Mouse (Mus musculus) forebrain, embryonic 13.5 days (tissue): ENCODE data around the gene Lrrc25. TPM values are rescaled to one million over a fixed set of nuclear protein-coding genes. Genes with fewer than 3 reads are reported as not detected.

ENCODE experiments used
- ATAC-seq: fragments of 200-750 bp; cut with Nextera tagmentation; 2 replicates; pipeline ENCODE4 v1.8.0; 2017
- H3K27ac ChIP-seq: fragments of 300-500 bp; sonication (generic); 2 replicates; pipeline ENCODE4 v1.5.1; 2015; ENCODE audit warnings: inconsistent platforms, mild to moderate bottlenecking, moderate library complexity
- H3K27me3 ChIP-seq: fragments of 300-500 bp; sonication (generic); 2 replicates; pipeline ENCODE4 v1.6.1; 2015; ENCODE audit warnings: mild to moderate bottlenecking, inconsistent platforms
- H3K36me3 ChIP-seq: fragments of 300-500 bp; sonication (generic); 2 replicates; pipeline ENCODE4 v1.6.1; 2015; ENCODE audit warnings: mild to moderate bottlenecking, inconsistent platforms; ENCODE audit not compliant: poor library complexity, severe bottlenecking
- H3K4me1 ChIP-seq: fragments of 300-500 bp; sonication (generic); 2 replicates; pipeline ENCODE4 v1.6.1; 2015; ENCODE audit warnings: inconsistent platforms
- H3K4me2 ChIP-seq: fragments of 300-500 bp; sonication (generic); 2 replicates; pipeline ENCODE4 v1.6.1; 2015; ENCODE audit warnings: inconsistent platforms, mild to moderate bottlenecking, moderate library complexity
- H3K4me3 ChIP-seq: fragments of 300-500 bp; sonication (generic); 2 replicates; pipeline ENCODE4 v1.5.1; 2015; ENCODE audit warnings: mild to moderate bottlenecking, inconsistent platforms
- H3K9ac ChIP-seq: fragments of 300-500 bp; sonication (generic); 2 replicates; pipeline ENCODE4 v1.6.1; 2015; ENCODE audit warnings: mild to moderate bottlenecking, inconsistent platforms
- H3K9me3 ChIP-seq: fragments of 300-500 bp; sonication (generic); replicated peaks from 2 replicates; pipeline ENCODE4 v1.6.1; 2016; ENCODE audit warnings: inconsistent platforms
- WGBS: fragments of 180-500 bp; shearing (Covaris S2); methylation state at CpG from one replicate; pipeline ENCODE4 v1.1.7; 2015; 5-methylcytosine and 5-hydroxymethylcytosine counted together
- polyA plus RNA-seq: library from polyadenylated mRNA; unstranded; fragments of >200 nt; fragmentation: Nextera tagmentation; extraction: Ambion mirVana; gene quantifications from 2 replicates; pipeline ENCODE4 v1.2.1, GENCODE M21; 2015

Lrrc25 gene
- polyA plus RNA-seq, 1 experiment from 2014 or later = 0.65 TPM

DNA sequence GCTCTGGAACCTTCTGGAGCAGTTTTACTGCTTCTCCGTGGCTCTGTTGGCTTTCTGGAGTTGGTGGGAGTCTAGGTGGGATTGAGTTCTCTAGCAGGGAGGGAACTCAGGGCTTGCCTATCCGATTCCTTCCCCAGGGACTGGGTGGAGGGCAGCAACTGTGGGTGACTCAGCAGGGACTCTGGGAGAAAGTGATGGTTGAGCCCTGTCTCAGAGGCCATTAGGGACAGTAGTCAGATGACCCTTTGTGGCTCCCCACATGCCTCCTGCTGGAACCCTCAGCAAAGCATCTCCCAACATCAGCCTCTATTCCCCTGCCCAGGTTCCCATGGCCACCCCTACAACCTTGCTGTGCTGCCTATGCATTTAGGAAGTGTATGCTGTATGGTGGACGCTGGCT is 27.1 kb downstream of the Lrrc25 start:
- peaks cover 11% of the 10 kb centered on the region for H3K4me1 ChIP-seq
- H3K27ac ChIP-seq = no peak overlapping the region
- H3K36me3 ChIP-seq = no peaks in the 10 kb centered on the region
- H3K4me3 ChIP-seq = no peak overlapping the region
- no peak for ATAC-seq
- H3K9ac ChIP-seq = no peak overlapping the region
- 72% methylated on average over 3 of the region's 3 CpGs for WGBS
- no peak overlapping the region for H3K4me2 ChIP-seq
- H3K9me3 ChIP-seq = no peaks in the 10 kb centered on the region
- no peaks in the 10 kb centered on the region for H3K27me3 ChIP-seq

DNA sequence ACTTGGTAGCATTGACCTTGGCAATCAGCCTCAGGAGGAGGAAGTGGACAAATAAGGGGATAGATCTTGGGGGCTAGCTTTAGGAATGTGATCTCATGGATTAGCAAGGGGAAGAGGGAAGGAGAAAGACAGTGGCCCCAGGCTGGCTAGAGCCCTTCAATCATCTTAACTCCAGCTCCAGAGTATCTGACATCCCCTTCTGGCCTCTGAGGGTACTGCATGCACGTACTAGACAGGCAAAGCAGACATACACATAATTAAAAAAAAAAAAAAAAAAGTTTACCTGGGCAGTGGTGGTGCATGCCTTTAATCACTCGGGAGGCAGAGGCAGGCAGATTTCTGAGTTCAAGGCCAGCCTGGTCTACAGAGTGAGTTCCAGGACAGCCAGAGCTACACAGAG is 28.1 kb downstream of the Lrrc25 start:
- no peak overlapping the region for H3K9ac ChIP-seq

DNA sequence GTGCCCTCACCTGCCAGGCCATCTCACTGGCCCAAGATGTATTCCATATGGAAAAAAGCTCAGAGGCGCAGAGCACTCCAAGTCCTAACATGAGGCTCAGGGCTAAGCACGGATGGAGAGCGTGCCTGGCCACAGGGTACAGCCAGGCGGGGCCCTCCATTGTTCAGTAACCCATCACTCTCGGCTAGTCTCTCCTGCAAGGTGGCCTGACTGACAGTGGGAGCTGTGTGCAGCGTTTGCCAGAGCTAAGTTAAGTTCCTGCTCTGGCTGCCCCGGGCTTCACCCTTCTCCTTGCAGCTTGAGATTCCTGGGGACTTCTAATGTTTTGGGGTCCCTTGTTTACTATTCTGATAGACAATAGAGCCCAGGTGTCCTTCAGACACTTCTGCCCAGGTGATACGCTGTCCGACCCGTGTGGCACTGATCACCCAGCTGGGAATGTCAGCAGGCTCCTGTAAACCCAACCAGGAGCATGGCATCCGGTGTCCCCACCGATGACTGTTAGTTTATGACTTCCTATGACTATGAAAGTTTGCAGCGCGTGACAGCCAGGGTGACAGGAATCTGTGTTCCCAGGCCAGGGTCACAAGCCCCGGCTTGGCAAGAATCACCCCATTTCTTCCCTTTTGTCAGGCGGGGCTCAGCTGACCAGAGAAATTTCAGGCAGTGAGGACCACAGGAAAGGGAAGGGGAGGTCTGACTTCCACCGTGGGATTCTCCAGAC is 29.7 kb downstream of the Lrrc25 start:
- H3K36me3 ChIP-seq = peaks cover 18% of the 10 kb centered on the region
- H3K9ac ChIP-seq = no peak overlapping the region
- no peak overlapping the region for H3K27ac ChIP-seq
- H3K9me3 ChIP-seq = no peaks in the 10 kb centered on the region
- no peak overlapping the region for H3K4me2 ChIP-seq
- H3K4me1 ChIP-seq = peaks cover 35% of the 10 kb centered on the region
- ATAC-seq = no peak
- 67% methylated on average over 17 of the region's 17 CpGs for WGBS
- H3K27me3 ChIP-seq = no peaks in the 10 kb centered on the region
- H3K4me3 ChIP-seq = no peak overlapping the region

More for the DNA sequence above, 28.1 kb downstream of the Lrrc25 start:
- 86% methylated on average over 2 of the region's 2 CpGs for WGBS
- Histone ChIP-seq H3K36me3 (peaks cover 3% of the 10 kb centered on the region; the same call in 1 of the 2 replicates), H3K27me3 (no peaks in the 10 kb centered on the region), H3K9me3 (no peaks in the 10 kb centered on the region), H3K4me3 (no peak overlapping the region), H3K27ac (no peak overlapping the region), H3K4me2 (no peak overlapping the region), H3K4me1 (peaks cover 21% of the 10 kb centered on the region)
- ATAC-seq = no peak

DNA sequence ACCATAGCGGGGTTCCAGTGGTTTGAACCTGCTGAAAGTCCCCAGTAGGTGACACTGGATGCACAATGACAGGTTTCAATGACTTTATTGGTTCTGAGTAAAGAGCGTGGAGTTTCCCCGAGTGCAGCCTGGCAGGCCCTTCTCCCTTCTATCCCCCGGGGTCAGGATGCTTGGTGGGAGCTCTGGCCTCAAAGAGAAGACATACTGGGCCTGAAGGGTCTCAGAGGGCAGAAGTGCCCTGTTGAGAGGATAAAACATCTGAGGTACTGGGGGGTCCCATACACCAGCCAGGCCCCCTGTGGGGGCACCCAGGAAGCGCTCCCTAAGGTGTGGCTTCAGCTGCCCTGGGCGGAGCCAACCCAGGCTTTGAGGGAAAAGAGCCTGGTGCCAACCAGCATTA is 30.4 kb downstream of the Lrrc25 start:
- Histone ChIP-seq H3K9ac (no peak overlapping the region), H3K4me2 (no peak overlapping the region), H3K36me3 (peaks cover 25% of the 10 kb centered on the region), H3K27ac (no peak overlapping the region), H3K4me1 (peaks cover 35% of the 10 kb centered on the region), H3K27me3 (no peaks in the 10 kb centered on the region), H3K9me3 (no peaks in the 10 kb centered on the region), H3K4me3 (no peak overlapping the region)
- ATAC-seq = no peak
- 76% methylated on average over 6 of the region's 6 CpGs for WGBS

DNA sequence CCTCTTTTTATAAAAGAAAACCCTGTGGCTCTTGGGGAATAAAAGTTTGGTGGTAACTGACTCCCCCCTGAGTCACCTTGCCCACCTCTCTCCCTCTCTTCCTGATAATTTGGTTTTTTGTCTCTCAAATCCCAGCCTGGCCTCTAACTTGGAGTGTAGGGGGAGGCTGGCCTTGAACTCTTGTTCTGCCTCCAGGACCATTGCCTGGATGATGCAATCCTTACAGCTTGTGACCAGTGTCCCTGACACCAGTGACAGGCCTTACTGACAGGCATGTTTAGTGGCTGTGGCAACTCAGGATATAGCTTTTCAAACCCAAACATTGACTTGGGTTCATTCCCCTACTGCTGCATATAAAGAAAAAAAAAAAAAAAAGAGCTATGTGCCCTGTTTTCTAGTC is 30.8 kb downstream of the Lrrc25 start:
- Histone ChIP-seq H3K9me3 (no peaks in the 10 kb centered on the region), H3K4me1 (peaks cover 35% of the 10 kb centered on the region), H3K27me3 (no peaks in the 10 kb centered on the region), H3K36me3 (peaks cover 28% of the 10 kb centered on the region), H3K27ac (no peak overlapping the region), H3K4me3 (no peak overlapping the region), H3K9ac (no peak overlapping the region), H3K4me2 (no peak overlapping the region)
- ATAC-seq = no peak

DNA sequence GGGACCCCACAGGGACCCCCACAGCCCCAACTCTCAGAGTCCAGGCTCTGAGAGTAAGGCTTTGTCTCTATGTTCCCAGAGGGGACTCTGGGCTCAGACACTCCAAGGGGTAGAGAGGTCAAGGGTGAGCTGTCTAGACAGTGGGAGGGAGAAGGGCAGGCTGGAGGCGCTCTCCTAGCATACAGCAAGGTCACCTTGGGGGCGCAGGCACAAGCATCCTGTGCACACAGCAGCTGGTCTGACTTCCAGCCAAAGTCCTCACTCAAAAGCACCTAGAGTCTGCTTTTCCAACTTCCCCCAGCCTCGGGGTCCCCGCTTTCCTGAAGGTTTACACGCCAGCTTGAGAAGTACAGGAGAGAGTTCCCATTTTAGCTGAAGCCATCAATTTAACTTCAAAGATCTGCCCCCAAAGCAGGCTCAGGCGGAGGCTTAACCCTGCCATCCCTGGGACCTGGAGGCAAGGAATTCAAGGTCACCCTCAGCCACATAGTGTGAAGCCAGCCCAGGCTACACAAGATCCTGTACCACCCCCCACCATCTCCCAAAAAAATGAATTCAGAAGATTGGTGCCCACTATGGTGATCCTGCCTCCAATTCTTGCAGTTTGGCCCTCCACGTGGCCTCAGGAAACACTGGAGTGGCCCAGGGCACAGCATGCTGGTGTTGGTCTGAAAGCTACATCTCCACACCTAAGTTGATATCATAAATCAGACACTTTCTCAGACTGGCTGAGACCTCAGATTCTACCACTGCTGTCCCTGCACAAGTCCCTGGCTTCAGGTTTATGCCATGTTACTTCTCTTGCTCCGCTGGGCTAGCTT is 31.6 kb downstream of the Lrrc25 start:
- no peak for ATAC-seq

DNA sequence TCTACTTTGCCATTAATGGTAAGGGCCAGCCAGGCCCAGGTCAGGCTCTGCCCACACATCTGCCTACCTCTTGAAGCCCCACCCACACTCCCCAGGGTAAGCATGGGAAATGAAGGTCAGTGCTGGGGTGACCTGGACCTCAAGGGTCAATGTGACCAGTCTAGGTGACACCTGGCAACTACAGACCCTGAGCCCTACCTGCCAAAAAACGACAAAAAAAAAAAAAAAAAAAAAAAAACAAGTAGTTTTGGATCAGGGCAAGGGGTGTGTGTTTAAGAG is 32.1 kb downstream of the Lrrc25 start:
- no peak overlapping the region for H3K4me2 ChIP-seq
- no peaks in the 10 kb centered on the region for H3K27me3 ChIP-seq
- H3K9me3 ChIP-seq = no peaks in the 10 kb centered on the region
- peaks cover 35% of the 10 kb centered on the region for H3K4me1 ChIP-seq
- ATAC-seq = no peak
- WGBS = 33% methylated on average over 1 of the region's 1 CpGs
- peaks cover 38% of the 10 kb centered on the region for H3K36me3 ChIP-seq
- no peak overlapping the region for H3K4me3 ChIP-seq
- H3K9ac ChIP-seq = no peak overlapping the region
- H3K27ac ChIP-seq = no peak overlapping the region

More for the DNA sequence above, 31.6 kb downstream of the Lrrc25 start:
- Histone ChIP-seq H3K27me3 (no peaks in the 10 kb centered on the region), H3K36me3 (peaks cover 36% of the 10 kb centered on the region), H3K4me2 (no peak overlapping the region), H3K4me3 (no peak overlapping the region), H3K27ac (no peak overlapping the region), H3K9ac (no peak overlapping the region; the same call in 1 of the 2 replicates), H3K4me1 (peaks cover 35% of the 10 kb centered on the region), H3K9me3 (no peaks in the 10 kb centered on the region)
- WGBS = 71% methylated on average over 8 of the region's 8 CpGs

DNA sequence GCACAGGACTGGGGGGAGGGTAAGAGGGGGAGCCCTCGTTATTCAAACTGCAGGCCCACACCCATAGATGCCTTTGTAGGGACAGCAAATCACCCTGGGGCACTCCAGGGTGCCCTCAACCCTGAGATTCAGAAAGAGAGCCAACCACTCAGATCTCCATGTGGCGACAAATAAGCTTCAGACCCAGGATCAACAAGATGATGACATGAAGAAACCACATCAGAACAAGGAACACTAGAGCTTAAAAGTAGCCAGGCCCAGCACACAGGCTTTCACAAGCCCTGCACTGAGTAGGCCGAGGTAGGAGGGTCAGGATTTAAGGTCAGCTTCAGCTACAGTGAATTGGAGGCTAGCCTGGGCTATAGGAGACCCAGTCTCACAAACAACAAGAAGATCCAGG is 33.0 kb downstream of the Lrrc25 start:
- H3K36me3 ChIP-seq = peaks cover 41% of the 10 kb centered on the region
- no peaks in the 10 kb centered on the region for H3K9me3 ChIP-seq
- H3K9ac ChIP-seq = no peak overlapping the region
- no peak overlapping the region for H3K4me2 ChIP-seq
- peak overlapping the region; percentile 68 for H3K27ac ChIP-seq
- H3K4me3 ChIP-seq = no peak overlapping the region
- 53% methylated on average over 3 of the region's 3 CpGs for WGBS
- peaks cover 35% of the 10 kb centered on the region for H3K4me1 ChIP-seq
- H3K27me3 ChIP-seq = no peaks in the 10 kb centered on the region
- ATAC-seq = 0 out of 2 replicates have a peak, but pooled peaks have one; percentile 11

DNA sequence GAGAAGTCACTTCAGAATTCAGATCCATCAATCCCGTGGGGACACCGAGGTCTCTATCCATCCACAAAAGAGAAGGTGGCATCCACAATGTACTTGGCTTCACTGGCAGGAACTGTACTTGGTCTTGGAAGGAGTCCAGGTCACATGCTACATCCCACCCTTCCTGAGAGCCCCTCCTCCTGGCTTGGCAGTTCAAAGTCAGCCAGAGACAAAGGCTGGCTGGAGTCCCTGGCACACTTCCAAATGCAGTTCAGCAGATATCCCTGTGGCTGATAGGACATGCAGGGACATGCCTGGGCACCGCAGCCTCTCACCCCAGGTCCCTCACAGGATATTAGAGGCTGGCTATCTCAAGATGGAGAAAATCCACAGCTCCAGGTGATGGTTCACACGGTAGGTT is 33.4 kb downstream of the Lrrc25 start:
- H3K9me3 ChIP-seq = no peaks in the 10 kb centered on the region
- H3K9ac ChIP-seq = no peak overlapping the region
- no peaks in the 10 kb centered on the region for H3K27me3 ChIP-seq
- peak; percentile 60 for ATAC-seq
- peaks cover 41% of the 10 kb centered on the region for H3K36me3 ChIP-seq
- no peak overlapping the region for H3K4me3 ChIP-seq
- WGBS = 51% methylated on average over 4 of the region's 4 CpGs
- H3K4me1 ChIP-seq = peaks cover 35% of the 10 kb centered on the region
- peak overlapping the region; percentile 68 for H3K27ac ChIP-seq
- no peak overlapping the region for H3K4me2 ChIP-seq

DNA sequence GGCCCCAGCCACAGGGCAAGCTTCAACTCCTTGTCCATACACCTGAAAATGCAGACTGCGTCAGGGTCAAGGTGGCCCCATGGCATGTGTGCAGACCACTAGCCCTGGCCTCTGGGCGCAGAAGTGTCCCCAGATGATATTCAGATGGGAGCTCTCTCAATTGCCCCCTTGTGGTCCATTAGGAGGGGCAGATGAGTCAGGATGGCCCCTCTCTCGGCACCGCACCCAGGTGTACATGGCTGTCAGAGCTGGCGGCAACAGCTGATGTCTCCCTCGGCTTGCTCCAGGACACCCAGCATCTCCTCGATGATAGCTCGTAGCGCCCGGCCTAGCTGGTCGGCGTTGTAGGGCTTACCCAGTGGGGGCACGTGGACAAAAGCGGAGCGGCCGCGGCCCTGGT is 34.4 kb downstream of the Lrrc25 start:
- H3K27ac ChIP-seq = no peak overlapping the region

DNA sequence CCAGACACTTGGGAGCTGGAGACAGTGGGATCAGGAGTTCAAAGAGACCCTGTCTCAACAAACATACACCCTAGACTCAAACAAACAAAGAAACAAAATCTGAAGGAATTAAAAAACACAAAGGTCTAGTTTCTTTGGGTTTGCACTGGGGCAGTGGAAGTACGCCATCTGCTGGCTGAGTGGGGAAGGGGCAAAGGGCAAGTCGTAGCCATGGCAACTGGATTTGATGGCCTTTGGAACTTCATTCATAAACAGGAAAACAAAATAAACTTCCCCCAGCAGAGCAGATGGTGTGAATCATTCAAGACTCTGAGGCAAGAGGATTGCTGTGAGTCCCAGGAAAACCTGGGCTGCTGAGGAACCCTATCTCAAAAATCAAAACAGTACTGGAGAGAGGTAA is 37.3 kb downstream of the Lrrc25 start:
- no peak overlapping the region for H3K27ac ChIP-seq

More for the DNA sequence above, 34.4 kb downstream of the Lrrc25 start:
- Histone ChIP-seq H3K36me3 (peaks cover 50% of the 10 kb centered on the region), H3K4me3 (no peak overlapping the region), H3K4me2 (no peak overlapping the region), H3K4me1 (peaks cover 40% of the 10 kb centered on the region), H3K27me3 (no peaks in the 10 kb centered on the region), H3K9me3 (no peaks in the 10 kb centered on the region), H3K9ac (no peak overlapping the region)
- no peak for ATAC-seq
- WGBS = 94% methylated on average over 17 of the region's 17 CpGs

DNA sequence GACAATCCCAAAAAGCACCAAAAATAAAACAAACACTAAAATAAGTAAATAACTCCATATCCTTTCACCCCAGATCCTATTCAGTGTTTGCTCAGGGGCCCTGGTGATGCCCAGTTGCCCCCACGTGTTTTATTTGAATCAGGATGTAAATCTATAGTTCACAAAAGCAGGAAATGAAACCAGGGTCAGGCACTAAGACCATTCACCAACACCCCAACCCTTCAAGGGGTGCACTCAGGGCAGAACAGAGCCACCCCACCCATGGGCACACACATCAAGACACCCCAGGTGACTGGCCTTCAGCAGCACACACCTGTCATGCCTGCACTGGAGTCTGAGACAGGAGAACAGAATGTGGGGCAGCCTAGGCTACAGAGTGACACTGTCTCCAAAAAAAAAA is 38.2 kb downstream of the Lrrc25 start:
- Histone ChIP-seq H3K4me3 (no peak overlapping the region), H3K9ac (no peak overlapping the region), H3K4me2 (no peak overlapping the region), H3K27me3 (no peaks in the 10 kb centered on the region), H3K27ac (no peak overlapping the region), H3K4me1 (peaks cover 56% of the 10 kb centered on the region), H3K36me3 (peaks cover 50% of the 10 kb centered on the region), H3K9me3 (no peaks in the 10 kb centered on the region)
- no peak for ATAC-seq
- 84% methylated on average over 1 of the region's 1 CpGs for WGBS

More for the DNA sequence above, 37.3 kb downstream of the Lrrc25 start:
- Histone ChIP-seq H3K9ac (no peak overlapping the region), H3K4me3 (no peak overlapping the region), H3K4me2 (no peak overlapping the region), H3K4me1 (peaks cover 56% of the 10 kb centered on the region), H3K36me3 (peaks cover 54% of the 10 kb centered on the region), H3K27me3 (no peaks in the 10 kb centered on the region), H3K9me3 (no peaks in the 10 kb centered on the region)
- 75% methylated on average over 2 of the region's 2 CpGs for WGBS
- ATAC-seq = no peak
